Mouse (Mus musculus): ENCODE measurements at regions not wholly inside any gene's neighbourhood (a gene's known extent, or its start where the extent isn't known, plus 50 kb on each side); places are given as distances from the start of the nearest gene placed in this dataset.
A peak's percentile ranks its signal among the peaks of the same experiment; 100 is the strongest.

- Histone ChIP-seq H3K4me3 (ENCODE audit: low read length) (no peak overlapping the region), H3K27ac (ENCODE audit: low read length) (no peak overlapping the region)
- no peak for ATAC-seq (ENCODE audit: low read depth)
These were observed 204.9 kb upstream of the Irx5 start for GRCm38 (mm10) chr8:92152478-92152877.

GRCm38 (mm10) chr8:92147672-92148071 is 209.8 kb upstream of the Irx5 start:
- H3K4me3 ChIP-seq (ENCODE audit: low read length), result no peak overlapping the region
- ATAC-seq (ENCODE audit: low read depth), result no peak
- H3K27ac ChIP-seq (ENCODE audit: low read length), result no peak overlapping the region
- H3K27me3 ChIP-seq (ENCODE audit: control insufficient read depth, insufficient read depth, low read depth, low read length), result no peaks in the 10 kb centered on the region
- no peaks in the 10 kb centered on the region; the same call in 1 of the 2 replicates for H3K9me3 ChIP-seq (ENCODE audit: control insufficient read depth, low read length)
- no peaks in the 10 kb centered on the region for H3K36me3 ChIP-seq (ENCODE audit: control insufficient read depth, insufficient read depth, low read length)
- WGBS, result 83% methylated on average over 3 of the region's 3 CpGs
- H3K4me1 ChIP-seq (replicated peaks; ENCODE audit: control insufficient read depth, insufficient read depth, low read length), result no peaks in the 10 kb centered on the region
- no peak overlapping the region for H3K4me2 ChIP-seq (ENCODE audit: low read depth, low read length)
- H3K9ac ChIP-seq (ENCODE audit: low read length), result no peak overlapping the region

More at GRCm38 (mm10) chr8:92152478-92152877, 204.9 kb upstream of the Irx5 start:
- Histone ChIP-seq H3K9me3 (ENCODE audit: control insufficient read depth, low read length) (no peaks in the 10 kb centered on the region), H3K4me2 (ENCODE audit: low read depth, low read length) (no peak overlapping the region), H3K9ac (ENCODE audit: low read length) (no peak overlapping the region), H3K4me1 (replicated peaks; ENCODE audit: control insufficient read depth, insufficient read depth, low read length) (no peaks in the 10 kb centered on the region), H3K27me3 (ENCODE audit: control insufficient read depth, insufficient read depth, low read depth, low read length) (no peaks in the 10 kb centered on the region), H3K36me3 (ENCODE audit: control insufficient read depth, insufficient read depth, low read length) (no peaks in the 10 kb centered on the region)
- 56% methylated on average over 5 of the region's 5 CpGs for WGBS

- Histone ChIP-seq H3K27me3 (ENCODE audit: control insufficient read depth, insufficient read depth, low read depth, low read length) (peaks cover 4% of the 10 kb centered on the region; the same call in 1 of the 2 replicates), H3K4me3 (ENCODE audit: low read length) (no peak overlapping the region), H3K27ac (ENCODE audit: low read length) (peak overlapping the region; percentile 64), H3K4me1 (replicated peaks; ENCODE audit: control insufficient read depth, insufficient read depth, low read length) (peaks cover 14% of the 10 kb centered on the region; the same call in 1 of the 2 replicates), H3K9me3 (ENCODE audit: control insufficient read depth, low read length) (peaks cover 3% of the 10 kb centered on the region; the same call in 1 of the 2 replicates), H3K9ac (ENCODE audit: low read length) (no peak overlapping the region), H3K36me3 (ENCODE audit: control insufficient read depth, insufficient read depth, low read length) (no peaks in the 10 kb centered on the region), H3K4me2 (ENCODE audit: low read depth, low read length) (peak overlapping the region; percentile 35; the same call in 1 of the 2 replicates)
- ATAC-seq (ENCODE audit: low read depth), result peak; percentile 71
- 10% methylated on average over 17 of the region's 17 CpGs for WGBS
These were observed 220.1 kb upstream of the Irx5 start for GRCm38 (mm10) chr8:92137091-92137882.

GRCm38 (mm10) chr8:92136413-92136812 is 221.0 kb upstream of the Irx5 start:
- H3K4me2 ChIP-seq (ENCODE audit: low read depth, low read length), result no peak overlapping the region
- H3K4me1 ChIP-seq (replicated peaks; ENCODE audit: control insufficient read depth, insufficient read depth, low read length), result peaks cover 14% of the 10 kb centered on the region; the same call in 1 of the 2 replicates
- H3K9ac ChIP-seq (ENCODE audit: low read length), result no peak overlapping the region
- no peaks in the 10 kb centered on the region for H3K36me3 ChIP-seq (ENCODE audit: control insufficient read depth, insufficient read depth, low read length)
- H3K9me3 ChIP-seq (ENCODE audit: control insufficient read depth, low read length), result peaks cover 3% of the 10 kb centered on the region; the same call in 1 of the 2 replicates
- no peak overlapping the region for H3K27ac ChIP-seq (ENCODE audit: low read length)
- 18% methylated on average over 13 of the region's 13 CpGs for WGBS
- ATAC-seq (ENCODE audit: low read depth), result no peak
- H3K4me3 ChIP-seq (ENCODE audit: low read length), result no peak overlapping the region
- H3K27me3 ChIP-seq (ENCODE audit: control insufficient read depth, insufficient read depth, low read depth, low read length), result peaks cover 4% of the 10 kb centered on the region; the same call in 1 of the 2 replicates

- H3K36me3 ChIP-seq (ENCODE audit: control insufficient read depth, insufficient read depth, low read length), result no peaks in the 10 kb centered on the region
- peaks cover 17% of the 10 kb centered on the region for H3K4me1 ChIP-seq (replicated peaks; ENCODE audit: control insufficient read depth, insufficient read depth, low read length)
- WGBS, result 45% methylated on average over 5 of the region's 5 CpGs
- no peak overlapping the region for H3K4me3 ChIP-seq (ENCODE audit: low read length)
- peaks cover 4% of the 10 kb centered on the region; the same call in 1 of the 2 replicates for H3K27me3 ChIP-seq (ENCODE audit: control insufficient read depth, insufficient read depth, low read depth, low read length)
- H3K9ac ChIP-seq (ENCODE audit: low read length), result no peak overlapping the region
- no peak overlapping the region for H3K27ac ChIP-seq (ENCODE audit: low read length)
- H3K9me3 ChIP-seq (ENCODE audit: control insufficient read depth, low read length), result no peaks in the 10 kb centered on the region
- ATAC-seq (ENCODE audit: low read depth), result no peak
- no peak overlapping the region for H3K4me2 ChIP-seq (ENCODE audit: low read depth, low read length)
These were observed 223.0 kb upstream of the Irx5 start for GRCm38 (mm10) chr8:92134434-92134833.

- WGBS, result 37% methylated on average over 24 of the region's 24 CpGs
- ATAC-seq (ENCODE audit: low read depth), result no peak
- Histone ChIP-seq H3K4me1 (replicated peaks; ENCODE audit: control insufficient read depth, insufficient read depth, low read length) (peaks cover 21% of the 10 kb centered on the region), H3K27ac (ENCODE audit: low read length) (no peak overlapping the region), H3K9me3 (ENCODE audit: control insufficient read depth, low read length) (no peaks in the 10 kb centered on the region), H3K36me3 (ENCODE audit: control insufficient read depth, insufficient read depth, low read length) (no peaks in the 10 kb centered on the region), H3K9ac (ENCODE audit: low read length) (0 out of 2 replicates have a peak overlapping the region, but pooled peaks have one; percentile 2), H3K4me2 (ENCODE audit: low read depth, low read length) (no peak overlapping the region), H3K4me3 (ENCODE audit: low read length) (no peak overlapping the region), H3K27me3 (ENCODE audit: control insufficient read depth, insufficient read depth, low read depth, low read length) (peaks cover 4% of the 10 kb centered on the region; the same call in 1 of the 2 replicates)
These were observed 223.7 kb upstream of the Irx5 start for GRCm38 (mm10) chr8:92133484-92134406.

- peaks cover 4% of the 10 kb centered on the region; the same call in 1 of the 2 replicates for H3K27me3 ChIP-seq (ENCODE audit: control insufficient read depth, insufficient read depth, low read depth, low read length)
- no peak overlapping the region for H3K4me2 ChIP-seq (ENCODE audit: low read depth, low read length)
- WGBS, result 67% methylated on average over 4 of the region's 4 CpGs
These were observed 224.5 kb upstream of the Irx5 start for GRCm38 (mm10) chr8:92132949-92133348.

GRCm38 (mm10) chr8:92132526-92132925 is 224.9 kb upstream of the Irx5 start:
- Histone ChIP-seq H3K36me3 (ENCODE audit: control insufficient read depth, insufficient read depth, low read length) (no peaks in the 10 kb centered on the region), H3K27me3 (ENCODE audit: control insufficient read depth, insufficient read depth, low read depth, low read length) (peaks cover 4% of the 10 kb centered on the region; the same call in 1 of the 2 replicates), H3K27ac (ENCODE audit: low read length) (no peak overlapping the region), H3K4me2 (ENCODE audit: low read depth, low read length) (no peak overlapping the region), H3K9ac (ENCODE audit: low read length) (no peak overlapping the region), H3K9me3 (ENCODE audit: control insufficient read depth, low read length) (no peaks in the 10 kb centered on the region), H3K4me3 (ENCODE audit: low read length) (no peak overlapping the region), H3K4me1 (replicated peaks; ENCODE audit: control insufficient read depth, insufficient read depth, low read length) (peaks cover 17% of the 10 kb centered on the region)
- no peak for ATAC-seq (ENCODE audit: low read depth)
- WGBS, result 70% methylated on average over 5 of the region's 5 CpGs

More at GRCm38 (mm10) chr8:92132949-92133348, 224.5 kb upstream of the Irx5 start:
- Histone ChIP-seq H3K36me3 (ENCODE audit: control insufficient read depth, insufficient read depth, low read length) (no peaks in the 10 kb centered on the region), H3K9ac (ENCODE audit: low read length) (no peak overlapping the region), H3K4me3 (ENCODE audit: low read length) (no peak overlapping the region), H3K4me1 (replicated peaks; ENCODE audit: control insufficient read depth, insufficient read depth, low read length) (peaks cover 21% of the 10 kb centered on the region), H3K27ac (ENCODE audit: low read length) (no peak overlapping the region), H3K9me3 (ENCODE audit: control insufficient read depth, low read length) (no peaks in the 10 kb centered on the region)
- no peak for ATAC-seq (ENCODE audit: low read depth)

Measured in lung, embryonic 16.5 days (tissue).